Mouse (Mus musculus): Measurements from ENCODE around the gene Sh2d1b1.

The Sh2d1b1 gene

GRCm38 (mm10) chr1:170324312-170324711 is 47.2 kb downstream of the Sh2d1b1 start:
- no peak for DNase-seq (ENCODE audit: low spot score in 2 of 2)

GRCm38 (mm10) chr1:170325277-170325676 is 48.2 kb downstream of the Sh2d1b1 start:
- no peak for DNase-seq (ENCODE audit: low spot score in 2 of 2)

- DNase-seq (ENCODE audit: low spot score in 2 of 2): no peak
Measured at GRCm38 (mm10) chr1:170331926-170332325, 54.8 kb downstream of the Sh2d1b1 start.

GRCm38 (mm10) chr1:170332775-170333174 is 55.7 kb downstream of the Sh2d1b1 start:
- no peak for DNase-seq (ENCODE audit: low spot score in 2 of 2)

Measured in frontal cortex, postnatal 14 days (tissue).